Mouse (Mus musculus) brain, embryonic 14.5 days (tissue): ENCODE data around the gene Ncor2. TPM values are rescaled to one million over a fixed set of nuclear protein-coding genes. Genes with fewer than 3 reads are reported as not detected.

Experiments
- DNase-seq: peaks from one replicate; pipeline ENCODE4 v3.0.0-alpha.2; 2011; ENCODE audit warnings: low read depth
- CTCF ChIP-seq: fragments of 200-500 bp; IDR thresholded peaks from 2 replicates; pipeline ENCODE4 v1.5.1; 2012; ENCODE audit warnings: inconsistent platforms, mild to moderate bottlenecking, moderate library complexity, borderline replicate concordance; ENCODE audit not compliant: insufficient read depth, insufficient read length; ENCODE audit errors: extremely low read depth
- POLR2A ChIP-seq: fragments of 200-500 bp; IDR thresholded peaks from 2 replicates; pipeline ENCODE4 v1.6.1; 2012; ENCODE audit warnings: mild to moderate bottlenecking, inconsistent platforms, borderline replicate concordance; ENCODE audit not compliant: poor library complexity, insufficient read depth, insufficient read length, severe bottlenecking; ENCODE audit errors: extremely low read depth
- polyA plus RNA-seq: library from polyadenylated mRNA; depleted of rRNA; stranded (reverse); fragments of >200 nt; gene quantifications from 2 replicates; pipeline ENCODE4 v1.2.3, GENCODE M21; 2012

Gene Ncor2
- polyA plus RNA-seq, 1 experiment: 71.5 TPM

GRCm38 (mm10) chr5:125070399-125070798 is 108.6 kb downstream of the Ncor2 start:
- TF ChIP-seq POLR2A: no peak
- no peak for TF ChIP-seq CTCF

GRCm38 (mm10) chr5:125069916-125070315 is 109.1 kb downstream of the Ncor2 start:
- DNase-seq: no peak
- TF ChIP-seq POLR2A: no peak

More at GRCm38 (mm10) chr5:125070399-125070798, 108.6 kb downstream of the Ncor2 start:
- peak; percentile 59 for DNase-seq

GRCm38 (mm10) chr5:125069426-125069825 is 109.6 kb downstream of the Ncor2 start:
- DNase-seq: peak; percentile 37
- no peak for TF ChIP-seq CTCF
- no peak for TF ChIP-seq POLR2A

DNA sequence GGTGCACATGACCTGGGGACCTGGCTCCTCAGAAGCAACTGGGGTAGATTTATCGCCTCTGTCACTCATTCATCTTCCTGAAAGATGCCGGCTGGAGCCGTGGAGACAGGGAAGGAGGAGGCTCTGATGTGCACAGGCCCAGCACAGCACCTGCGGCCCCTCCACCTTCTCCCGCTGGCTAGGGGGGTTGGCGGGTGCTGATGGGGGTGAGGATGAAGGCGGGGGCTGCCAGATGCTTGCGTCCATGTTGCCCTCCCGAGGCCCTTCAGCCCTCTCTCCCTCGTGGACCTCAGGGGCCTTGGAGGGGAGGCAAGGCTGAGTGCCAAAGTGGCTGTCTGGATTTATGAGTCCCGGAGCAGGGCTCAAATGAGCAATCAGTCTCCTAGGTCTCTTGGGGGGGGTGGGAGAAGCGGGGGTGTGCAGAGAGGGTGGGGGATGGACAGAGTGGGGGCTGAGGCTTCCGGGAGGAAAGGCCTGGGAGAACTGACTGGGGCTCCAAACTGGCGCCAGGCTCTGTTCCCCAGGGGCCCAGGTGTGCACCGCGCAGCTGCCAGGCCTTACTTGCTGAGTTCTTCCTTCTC is 110.6 kb downstream of the Ncor2 start:
- peak; percentile 47 for DNase-seq
- TF ChIP-seq CTCF: no peak
- TF ChIP-seq POLR2A: no peak

GRCm38 (mm10) chr5:125067673-125068072 is 111.3 kb downstream of the Ncor2 start:
- no peak for DNase-seq
- no peak for TF ChIP-seq CTCF
- no peak for TF ChIP-seq POLR2A

DNA sequence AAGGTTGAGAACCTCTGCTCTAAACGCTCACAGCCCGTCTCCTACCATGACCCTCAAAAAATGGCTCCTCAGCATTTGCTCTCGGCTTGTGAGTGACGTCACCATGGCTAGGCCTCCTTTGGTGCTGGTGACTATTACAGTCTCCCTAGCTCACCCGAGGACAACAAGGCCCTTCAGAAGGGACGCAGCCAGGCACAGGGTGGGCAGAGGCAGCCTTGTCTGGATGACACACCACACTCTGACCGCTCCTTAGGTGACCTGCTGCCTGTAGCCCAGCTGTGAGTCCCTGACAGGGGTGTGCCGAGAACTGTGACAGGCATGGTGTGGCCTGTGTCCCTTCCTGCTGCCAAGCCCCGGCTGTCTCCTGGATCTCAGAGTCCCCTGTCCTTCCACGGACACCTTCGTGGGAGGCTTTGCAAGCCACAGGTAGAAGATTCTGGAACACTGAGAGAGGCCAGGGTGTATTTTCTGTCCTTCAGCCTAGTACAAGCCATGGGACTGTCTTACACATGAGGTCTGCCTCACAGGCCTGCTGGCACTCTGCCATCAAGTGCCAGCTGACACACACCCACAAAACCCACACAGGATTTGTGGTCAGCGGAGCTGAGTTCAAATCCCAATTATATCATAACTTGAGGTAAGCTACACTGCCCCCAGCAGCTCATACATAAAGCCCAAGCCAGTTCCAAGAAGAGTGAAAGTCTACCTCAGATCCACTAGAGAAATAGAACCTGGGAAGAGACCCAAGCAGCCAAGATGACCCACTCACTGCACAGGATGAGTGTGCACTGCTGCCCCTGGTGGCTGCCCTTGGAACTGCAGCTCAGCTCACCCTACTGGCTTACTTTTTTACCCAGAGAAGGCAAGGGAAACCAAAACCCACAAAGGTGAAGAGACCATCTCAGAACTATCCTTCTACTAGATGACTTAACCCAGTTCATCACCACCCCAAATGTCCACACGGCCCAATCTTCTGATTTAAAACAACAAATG is 112.2 kb downstream of the Ncor2 start:
- DNase-seq: peak; percentile 50
- TF ChIP-seq POLR2A (no peak), CTCF (peak; percentile 99)

DNA sequence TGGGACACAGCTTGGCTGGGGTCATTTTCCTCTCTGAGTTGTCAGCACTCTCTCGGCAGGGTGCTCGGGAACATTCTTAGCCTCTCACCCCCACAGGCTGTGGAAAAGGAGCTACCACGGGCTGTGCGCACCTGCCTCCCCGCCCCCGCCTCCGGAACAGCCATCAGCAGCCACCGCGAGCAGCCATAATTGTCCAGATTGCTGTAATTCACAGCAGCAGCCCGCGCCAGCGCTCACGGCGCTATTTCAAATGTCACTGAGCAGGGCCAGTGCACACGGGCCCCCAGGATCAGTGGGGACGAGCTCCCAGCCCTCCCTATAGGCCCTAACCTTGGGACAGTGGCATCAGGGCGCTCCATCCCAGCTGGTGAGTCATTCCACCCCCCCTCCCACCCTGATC is 116.0 kb downstream of the Ncor2 start:
- TF ChIP-seq CTCF: no peak
- TF ChIP-seq POLR2A: no peak
- DNase-seq: peak; percentile 79

DNA sequence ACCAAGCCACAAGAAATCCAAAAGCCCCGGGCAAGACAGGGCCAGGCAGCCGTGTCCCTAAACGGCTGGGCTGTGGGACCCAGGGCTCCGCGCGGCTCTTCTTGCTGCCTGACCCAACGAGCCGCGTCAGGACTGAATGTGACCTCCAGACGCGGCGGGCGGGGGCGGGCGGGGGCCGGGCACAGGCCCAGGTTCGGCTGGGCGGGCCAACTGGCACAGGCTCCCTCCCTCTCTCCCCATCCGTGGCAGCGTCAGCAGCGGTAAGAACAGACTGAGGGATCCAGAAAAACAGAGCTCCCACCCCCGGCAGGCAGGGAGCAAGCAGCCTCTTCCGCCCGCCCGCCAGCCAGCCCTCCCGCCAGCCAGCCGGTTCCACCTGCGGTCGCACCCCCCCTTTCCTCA is 120.8 kb downstream of the Ncor2 start:
- DNase-seq: peak; percentile 86
- TF ChIP-seq POLR2A (no peak), CTCF (no peak)

DNA sequence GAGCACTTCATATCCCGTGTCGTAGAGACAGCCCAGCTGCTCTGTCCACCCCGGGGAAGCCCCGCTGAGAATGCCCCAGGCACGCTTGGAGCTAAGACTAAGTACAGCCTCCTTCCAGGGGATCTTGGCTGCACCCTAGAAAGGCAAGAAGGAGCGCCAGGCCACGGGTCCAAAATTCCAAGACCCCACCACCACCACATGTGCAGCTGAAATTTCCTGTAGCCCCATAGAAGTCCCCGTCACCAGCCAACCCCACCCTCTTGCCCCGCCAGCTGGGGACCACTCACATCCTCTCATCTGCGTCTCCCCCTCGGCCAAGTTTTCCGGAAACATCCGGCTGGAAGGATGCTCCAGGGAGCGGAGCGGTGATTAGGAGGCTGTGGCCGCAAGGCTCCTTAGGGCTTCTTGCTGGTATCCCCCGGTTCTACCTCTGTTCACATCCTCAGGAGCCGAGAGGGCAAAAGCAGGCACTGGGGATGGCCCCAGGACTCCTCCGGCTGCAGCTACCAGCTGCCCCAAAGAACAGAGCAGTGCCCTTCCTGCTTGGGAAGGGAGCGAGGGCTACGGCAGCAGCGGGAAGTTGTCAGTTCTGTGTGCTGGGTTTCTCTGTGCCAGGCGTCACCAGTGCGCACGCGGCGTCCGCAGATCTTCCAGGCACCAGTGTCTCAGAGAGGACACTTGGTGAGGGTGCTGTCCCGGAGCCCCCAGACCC is 121.3 kb downstream of the Ncor2 start:
- TF ChIP-seq CTCF (no peak), POLR2A (no peak)
- peak; percentile 65 for DNase-seq

- DNase-seq: peak; percentile 47
- no peak for TF ChIP-seq POLR2A
Measured at GRCm38 (mm10) chr5:125056696-125057554, 122.1 kb downstream of the Ncor2 start.
